In genomic region chr6:6488191-6488590, GRCm38 (mm10) we compare ENCODE assay signal across 19 mouse cellular contexts.
DNase-seq lines count a peak whose midpoint lies in the region; ATAC-seq lines count a peak whose summit lies in the region.
"Had no signal": no experiment of that assay in that cellular context is flagged by ENCODE, and none has a peak within 500 bp of the region (broad histone marks: within the 10 kb centered on the region; RNA-seq: fewer than 3 reads in every experiment).

No protein-coding gene starts in this region.

- peak; percentile 8 to 51 for DNase-seq in left cerebral cortex, adult 18-20 months (ENCODE audit: low spot score in 2 of 2)
- no peak for DNase-seq in left cerebral cortex, postnatal 4 days
- DNase-seq in frontal cortex, postnatal 25 days (ENCODE audit: low spot score in 2 of 2), result peak; percentile 10 to 23
- DNase-seq in left cerebral cortex, adult 9 months (ENCODE audit: low spot score in 2 of 2), result peak; percentile 42 to 79
- no peak for DNase-seq in c-Kit-positive CD71-positive TER-119-positive erythroid progenitor cells, embryonic 14.5 days (ENCODE audit: low spot score)
- DNase-seq in lung, postnatal 4 days, result no peak
- DNase-seq: adrenal gland, postnatal 36 days; cerebellum, adult 9-11 months; gastrocnemius, adult 2 months; heart, adult 11 months; heart, postnatal 4 days; kidney, postnatal 10 days; liver, embryonic 13.5 days had no signal

- H3K9ac ChIP-seq in kidney, embryonic 15.5 days, result no peak overlapping the region
- H3K9ac ChIP-seq: limb, embryonic 12.5 days; liver, embryonic 13.5 days had no signal

- ATAC-seq in kidney, embryonic 15.5 days (replicated peaks; ENCODE audit: low FRiP score), result no peak
- ATAC-seq: hindbrain, embryonic 16.5 days; intestine, postnatal 0 days had no signal

- no peak overlapping the region for H3K4me2 ChIP-seq in kidney, embryonic 15.5 days
- H3K4me2 ChIP-seq: limb, embryonic 12.5 days; liver, embryonic 13.5 days had no signal

- no peak overlapping the region for H3K4me3 ChIP-seq in kidney, embryonic 15.5 days (replicated peaks)
- H3K4me3 ChIP-seq: forebrain, embryonic 10.5 days; gastrocnemius, adult 2 months; limb, embryonic 12.5 days; liver, embryonic 13.5 days; megakaryocyte, embryonic 14.5 days had no signal

- intact Hi-C loops in left cerebral cortex, postnatal 4 days (cut with DNase I), result no loop called here

- no peaks in the 10 kb centered on the region for H3K36me3 ChIP-seq in kidney, embryonic 15.5 days
- H3K36me3 ChIP-seq: forebrain, embryonic 10.5 days; limb, embryonic 12.5 days; liver, embryonic 13.5 days had no signal

- H3K27ac ChIP-seq in kidney, embryonic 15.5 days, result no peak overlapping the region
- H3K27ac ChIP-seq: forebrain, embryonic 10.5 days; gastrocnemius, adult 2 months; limb, embryonic 12.5 days; liver, embryonic 13.5 days had no signal

- H3K4me1 ChIP-seq in kidney, embryonic 15.5 days, result no peaks in the 10 kb centered on the region
- H3K4me1 ChIP-seq: forebrain, embryonic 10.5 days; liver, embryonic 13.5 days; megakaryocyte, embryonic 14.5 days had no signal

- H3K9me3 ChIP-seq in kidney, embryonic 15.5 days (replicated peaks), result no peaks in the 10 kb centered on the region
- H3K9me3 ChIP-seq: forebrain, embryonic 10.5 days; limb, embryonic 12.5 days; liver, embryonic 13.5 days; megakaryocyte, embryonic 14.5 days had no signal

- no peaks in the 10 kb centered on the region for H3K27me3 ChIP-seq in kidney, embryonic 15.5 days
- H3K27me3 ChIP-seq: liver, embryonic 13.5 days; megakaryocyte, embryonic 14.5 days had no signal

- 81% methylated on average over 4 of the region's 4 CpGs for WGBS in kidney, embryonic 15.5 days

Comparison
In these comparisons a context has a peak if more than half of its experiments do, and no peak if none do; other contexts are left out.
1. DNase-seq: peak in left cerebral cortex, adult 18-20 months (2 of 2), frontal cortex, postnatal 25 days (2 of 2) and left cerebral cortex, adult 9 months (2 of 2); none in left cerebral cortex, postnatal 4 days (single experiment), c-Kit-positive CD71-positive TER-119-positive erythroid progenitor cells, embryonic 14.5 days (single experiment) and lung, postnatal 4 days (0 of 2).